In genomic region chr7:142373641-142374412, GRCm38 (mm10) we compare ENCODE assay signal across 8 mouse cellular contexts. TPM values are rescaled to one million over a fixed set of nuclear protein-coding genes. Genes with fewer than 3 reads are reported as not detected.
DNase-seq lines count a peak whose midpoint lies in the region; ATAC-seq and TF ChIP-seq lines count a peak whose summit lies in the region.

Gene Ifitm10, minus strand, starts transcription at chr7:142373753.

- H3K4me1 ChIP-seq in kidney, adult 2 months (ENCODE audit: control insufficient read depth, insufficient read depth, low read length), result 0 out of 2 replicates have a peak, but pooled peaks cover 9% of the 10 kb centered on the region
- H3K4me1 ChIP-seq in liver, embryonic 14.5 days (replicated peaks; ENCODE audit: control insufficient read depth in 2 of 2, insufficient read depth in 2 of 2, low read length in 1 of 2), result peaks cover 24 to 26% of the 10 kb centered on the region in 2 experiments

- H3K9ac ChIP-seq in liver, embryonic 14.5 days (replicated peaks), result no peak within 1 kb of the TSS

- intact Hi-C loops in left cerebral cortex, adult 2 months (cut with DNase I), result loop anchor here (2.0 kb wide), 1 partner anchor 13 kb away; no protein-coding TSS in a partner anchor
- intact Hi-C loops in left cerebral cortex, postnatal 4 days (cut with DNase I), result no loop called here

- H3K9me3 ChIP-seq in liver, embryonic 14.5 days (ENCODE audit: control insufficient read depth, low read length), result no peaks in the 10 kb centered on the region

- no peaks in the 10 kb centered on the region for H3K27me3 ChIP-seq in kidney, adult 2 months (replicated peaks; ENCODE audit: control insufficient read depth, insufficient read depth, low read length)
- H3K27me3 ChIP-seq in liver, embryonic 14.5 days (ENCODE audit: control insufficient read depth, insufficient read depth, low read length), result peaks cover 28% of the 10 kb centered on the region

- H3K27ac ChIP-seq in left cerebral cortex, adult 2 months, result peak within 1 kb of the TSS; percentile 87
- peak within 1 kb of the TSS; percentile 28; the same call in 1 of the 2 replicates for H3K27ac ChIP-seq in kidney, adult 2 months (ENCODE audit: insufficient read depth, low read depth, low read length)
- H3K27ac ChIP-seq in liver, embryonic 14.5 days, result no peak within 1 kb of the TSS

- H3K36me3 ChIP-seq in kidney, adult 2 months (ENCODE audit: control insufficient read depth, insufficient read depth, low read length), result no peaks in the 10 kb centered on the region
- H3K36me3 ChIP-seq in liver, embryonic 14.5 days (replicated peaks; ENCODE audit: control insufficient read depth, insufficient read depth, low read depth), result peaks cover 35% of the 10 kb centered on the region

- TF ChIP-seq POLR2A in kidney, adult 2 months (IDR thresholded peaks at IDR 0.05; ENCODE audit: low read depth, low read length), result no peak

- TF ChIP-seq CTCF in left cerebral cortex, adult 2 months (IDR thresholded peaks at IDR 0.05), result no peak
- no peak for TF ChIP-seq CTCF in kidney, adult 2 months (conservative IDR thresholded peaks at IDR 0.05; ENCODE audit: insufficient read depth, insufficient read length, low read depth, low read length)
- TF ChIP-seq CTCF in liver, embryonic 14.5 days (IDR thresholded peaks at IDR 0.05; ENCODE audit: low read depth), result no peak

- DNase-seq in cerebellum, adult 11-12 months, result peak; percentile 61
- DNase-seq in cerebellum, postnatal 36 days, result no peak
- DNase-seq in left cerebral cortex, adult 2 months (ENCODE audit: extremely low spot score in 1 of 2, low spot score in 2 of 2), result no peak
- no peak for DNase-seq in left cerebral cortex, postnatal 4 days
- peak; percentile 57 for DNase-seq in kidney, adult 2 months
- no peak for DNase-seq in liver, embryonic 14.5 days (ENCODE audit: low read depth in 3 of 3, low spot score in 3 of 3)
- no peak for DNase-seq in ovary, postnatal 36 days (ENCODE audit: low spot score)
- DNase-seq in frontal cortex, postnatal 25 days (ENCODE audit: low spot score in 2 of 2), result no peak

- peak within 1 kb of the TSS; percentile 60; the same call in 1 of the 2 replicates for H3K4me2 ChIP-seq in liver, embryonic 14.5 days (ENCODE audit: low read depth)

- peak within 1 kb of the TSS; percentile 62 for H3K4me3 ChIP-seq in left cerebral cortex, adult 2 months
- H3K4me3 ChIP-seq in kidney, adult 2 months (ENCODE audit: insufficient read depth, low read depth, low read length), result no peak within 1 kb of the TSS
- no peak within 1 kb of the TSS for H3K4me3 ChIP-seq in liver, embryonic 14.5 days (ENCODE audit: insufficient read depth in 1 of 2, low read depth in 2 of 2, low read length in 2 of 2)

- no peak for ATAC-seq in liver, embryonic 14.5 days (ENCODE audit: insufficient read depth)

- TF ChIP-seq EP300 in liver, embryonic 14.5 days (IDR thresholded peaks at IDR 0.05; ENCODE audit: low read depth), result no peak

- 62% methylated on average over 8 of the region's 8 CpGs for WGBS in kidney, adult 2 months
- WGBS in liver, embryonic 14.5 days (ENCODE audit: insufficient replicate concordance), result 67% methylated on average over 8 of the region's 8 CpGs

RNA-seq across cellular contexts. Expression of gene Ifitm10, which starts in this region (rescaled TPM):
- total RNA-seq in left cerebral cortex, adult 2 months (2021), result 10 to 100 TPM; 31.4 to 36.1 TPM
- total RNA-seq in left cerebral cortex, postnatal 4 days (2021), result 1 to 10 TPM; 6.3 to 9.4 TPM
- polyA plus RNA-seq in kidney, adult 2 months (2012; rRNA removed), result 3.1 and 4.1 TPM in 2 replicates
- 0.87 and 1.1 TPM in 2 replicates for polyA plus RNA-seq in liver, embryonic 14.5 days (2012; rRNA removed)
- polyA plus RNA-seq in liver, embryonic 14.5 days (2014; fragmentation: Nextera tagmentation; extraction: Ambion mirVana), result 1.0 and 1.3 TPM in 2 replicates

Comparison
In these comparisons a context has a peak if more than half of its experiments do, and no peak if none do; other contexts are left out.
1. DNase-seq: peak in cerebellum, adult 11-12 months (single experiment) and kidney, adult 2 months (single experiment); none in cerebellum, postnatal 36 days (0 of 2), left cerebral cortex, adult 2 months (0 of 2), left cerebral cortex, postnatal 4 days (single experiment), liver, embryonic 14.5 days (0 of 3), ovary, postnatal 36 days (single experiment) and frontal cortex, postnatal 25 days (0 of 2).